Mouse (Mus musculus): ENCODE data around the gene Sirpa. TPM values are rescaled to one million over a fixed set of nuclear protein-coding genes. Genes with fewer than 3 reads are reported as not detected.

The Sirpa gene
- total RNA-seq (2021): 100 to 1,000 TPM; 289 to 299 TPM

GRCm38 (mm10) chr2:129592459-129593140, at the start of gene Sirpa:
Sirpa (plus strand) TSS chr2:129592835.
- peak; percentile 70 to 89 for DNase-seq (ENCODE audit: extremely low spot score in 1 of 2, low spot score in 2 of 2)
- intact Hi-C loops (cut with DNase I): loop anchor here (2.0 to 5.0 kb wide), 2 partner anchors 50 to 90 kb away; no protein-coding TSS in a partner anchor

DNA sequence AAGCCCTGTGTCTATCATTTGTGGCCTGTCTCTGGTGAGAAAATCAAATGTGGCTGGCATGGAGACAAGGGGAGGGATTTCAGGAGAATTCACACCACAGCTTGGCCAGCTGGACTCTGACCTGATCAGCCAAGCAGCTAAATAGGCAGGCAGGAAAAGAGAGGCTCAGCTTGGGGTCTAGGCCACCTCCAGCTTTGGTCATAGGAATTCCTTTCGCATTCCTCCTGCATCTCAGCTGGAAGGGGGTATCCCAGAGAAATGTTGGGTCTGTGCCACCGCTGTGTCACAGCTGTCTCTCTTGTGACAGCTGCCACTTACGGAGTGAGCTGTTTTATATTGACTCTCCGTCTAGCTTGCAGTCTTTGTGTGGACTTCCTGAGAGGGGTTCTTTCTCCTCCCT, 48.2 kb upstream of the Sirpa start:
- intact Hi-C loops (cut with DNase I): loop anchor here (5.0 kb wide), 1 partner anchor 48 kb away; the partner anchor contains the start of gene Sirpa

GRCm38 (mm10) chr2:129544919-129545318, 47.7 kb upstream of the Sirpa start:
- intact Hi-C loops (cut with DNase I): loop anchor here (5.0 kb wide), 1 partner anchor 47 kb away; the partner anchor contains the start of gene Sirpa
- DNase-seq (ENCODE audit: extremely low spot score in 1 of 2, low spot score in 2 of 2): no peak

More for the DNA sequence above, 48.2 kb upstream of the Sirpa start:
- no peak for DNase-seq (ENCODE audit: extremely low spot score in 1 of 2, low spot score in 2 of 2)

GRCm38 (mm10) chr2:129545596-129545995, 47.0 kb upstream of the Sirpa start:
- DNase-seq (ENCODE audit: extremely low spot score in 1 of 2, low spot score in 2 of 2): no peak
- intact Hi-C loops (cut with DNase I): no loop called here

DNA sequence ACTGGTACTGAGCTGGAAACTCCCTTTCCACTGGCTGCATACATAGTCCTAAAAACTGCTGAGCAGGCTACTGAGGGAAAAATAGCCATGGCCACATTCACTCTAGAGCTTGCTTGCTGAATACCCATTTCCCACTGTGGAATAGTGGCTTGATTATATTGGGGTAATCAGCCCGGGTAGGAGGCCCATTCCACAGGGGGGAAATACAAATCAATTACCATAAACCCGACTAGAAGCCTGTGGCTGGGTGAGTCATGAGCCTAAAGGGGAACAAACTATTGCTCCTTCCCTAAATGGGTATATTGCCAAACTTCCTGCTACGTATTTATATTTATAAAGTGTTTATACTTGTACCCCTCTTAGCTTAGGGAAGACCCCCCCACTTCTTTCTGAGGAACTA, 45.9 kb upstream of the Sirpa start:
- DNase-seq (ENCODE audit: extremely low spot score in 1 of 2, low spot score in 2 of 2): no peak

DNA sequence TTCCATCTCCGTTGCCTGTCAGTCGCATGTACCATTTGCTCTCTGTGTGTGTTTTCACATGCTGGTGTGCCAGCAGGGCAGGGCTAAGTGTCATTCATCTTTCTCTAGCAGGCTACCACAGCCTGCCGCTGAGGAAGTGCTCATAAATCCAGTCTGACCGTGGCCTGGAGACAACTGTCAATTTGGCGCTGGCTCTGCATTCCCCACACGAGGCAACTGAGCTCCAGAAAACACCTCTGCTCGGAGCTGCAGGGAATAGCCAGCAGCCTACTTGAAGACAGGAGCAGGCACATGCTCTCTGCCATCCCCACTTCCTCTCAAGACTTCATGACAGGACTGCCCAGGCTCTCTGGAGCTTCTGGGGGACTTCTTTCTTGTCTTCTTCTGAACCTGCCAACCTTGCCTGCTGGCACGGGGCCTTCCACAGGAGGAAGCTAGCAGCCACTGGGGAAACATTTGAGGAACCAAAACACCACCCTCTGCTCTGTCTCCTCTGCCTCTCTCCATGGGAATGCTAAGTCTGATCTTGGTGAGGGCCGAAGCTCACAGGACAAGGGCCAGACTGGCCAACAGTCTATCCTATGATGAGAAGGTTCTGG, 43.0 kb upstream of the Sirpa start:
- DNase-seq (ENCODE audit: extremely low spot score in 1 of 2, low spot score in 2 of 2): peak in 1 of 2 experiments; percentile 23
- intact Hi-C loops (cut with DNase I): no loop called here

More for the DNA sequence above, 45.9 kb upstream of the Sirpa start:
- intact Hi-C loops (cut with DNase I): no loop called here

GRCm38 (mm10) chr2:129550781-129551180, 41.9 kb upstream of the Sirpa start:
- intact Hi-C loops (cut with DNase I): no loop called here
- DNase-seq (ENCODE audit: extremely low spot score in 1 of 2, low spot score in 2 of 2): no peak

DNA sequence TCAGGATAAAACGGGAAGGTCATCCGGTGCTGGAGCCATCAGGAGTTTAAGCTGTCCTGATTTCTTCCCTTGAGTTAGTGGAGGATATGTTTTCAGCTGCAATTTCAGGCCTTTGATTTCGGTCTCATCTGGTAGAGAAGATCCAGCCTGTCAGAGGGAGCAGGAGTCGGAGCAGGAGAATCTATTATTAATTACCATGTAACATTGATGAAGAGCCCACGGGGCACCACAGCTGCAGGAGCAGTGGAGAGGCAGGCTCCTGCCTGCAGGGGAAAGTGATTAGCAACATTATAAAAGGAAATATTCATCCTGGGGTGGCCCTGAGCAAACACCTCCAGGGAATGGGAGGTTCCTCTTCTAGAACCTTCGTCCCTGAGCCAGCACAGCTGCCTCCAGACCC, 36.6 kb upstream of the Sirpa start:
- DNase-seq (ENCODE audit: extremely low spot score in 1 of 2, low spot score in 2 of 2): no peak
- intact Hi-C loops (cut with DNase I): no loop called here

GRCm38 (mm10) chr2:129558008-129558874, 34.4 kb upstream of the Sirpa start:
- intact Hi-C loops (cut with DNase I): no loop called here
- no peak for DNase-seq (ENCODE audit: extremely low spot score in 1 of 2, low spot score in 2 of 2)

- intact Hi-C loops (cut with DNase I): no loop called here
Measured at GRCm38 (mm10) chr2:129558875-129559219, 33.8 kb upstream of the Sirpa start.

DNA sequence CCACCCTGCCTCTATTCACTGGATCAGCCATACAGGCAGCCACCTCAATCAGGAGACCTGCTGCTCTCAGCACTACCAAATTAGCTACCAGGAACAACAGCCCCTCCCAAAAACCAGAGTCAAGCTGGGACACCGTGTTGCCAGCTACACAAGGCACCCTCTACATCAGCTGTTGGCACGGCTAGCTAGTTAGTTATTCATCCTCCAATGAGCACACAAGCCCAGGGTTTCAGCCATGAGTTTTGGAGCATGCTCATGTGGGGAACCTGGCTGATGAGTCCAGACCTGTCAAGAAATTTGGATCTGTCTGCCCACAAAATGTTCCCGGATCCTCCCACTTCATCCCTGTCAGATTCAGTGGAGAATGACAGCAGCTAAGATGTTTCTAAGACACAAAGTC, 30.8 kb upstream of the Sirpa start:
- DNase-seq (ENCODE audit: extremely low spot score in 1 of 2, low spot score in 2 of 2): no peak
- intact Hi-C loops (cut with DNase I): no loop called here

More at GRCm38 (mm10) chr2:129558875-129559219, 33.8 kb upstream of the Sirpa start:
- DNase-seq (ENCODE audit: extremely low spot score in 1 of 2, low spot score in 2 of 2): no peak

DNA sequence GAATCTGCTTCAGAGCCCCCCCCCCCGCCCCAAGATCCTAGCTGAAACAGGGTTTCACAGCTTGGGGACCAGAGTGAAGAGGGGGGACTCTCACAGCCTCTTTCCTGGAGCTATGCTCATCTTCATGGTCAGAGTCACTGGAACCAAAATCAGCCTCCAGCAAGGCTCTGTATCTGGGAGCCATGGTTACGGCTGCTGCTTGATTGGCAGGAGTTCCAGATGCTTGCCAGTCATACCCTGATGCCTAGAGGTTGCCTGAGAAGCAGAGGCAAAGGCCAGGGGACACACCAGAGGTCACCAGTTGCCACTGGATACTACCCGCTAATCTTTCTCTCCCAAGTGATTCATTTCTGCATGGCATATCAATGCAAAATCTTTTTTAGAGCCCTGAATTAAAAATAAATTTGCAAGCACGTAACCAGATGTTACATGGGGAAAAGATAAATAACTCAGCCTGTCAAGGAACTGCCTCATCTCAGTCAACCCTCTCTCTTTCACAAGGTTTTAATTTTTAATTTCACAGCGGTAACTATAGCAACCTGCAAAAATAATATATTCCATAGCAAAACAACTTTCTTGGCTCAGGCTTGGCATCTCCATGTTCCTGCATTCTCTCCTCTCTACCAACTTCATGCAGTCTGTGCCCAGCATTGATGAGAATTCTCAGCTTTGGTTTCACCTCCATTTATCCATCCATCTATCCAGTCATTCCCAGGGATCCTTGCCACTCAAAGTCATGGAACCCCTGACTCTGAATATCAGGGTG, 28.5 kb upstream of the Sirpa start:
- peak in 1 of 2 experiments; percentile 47 for DNase-seq (ENCODE audit: extremely low spot score in 1 of 2, low spot score in 2 of 2)

DNA sequence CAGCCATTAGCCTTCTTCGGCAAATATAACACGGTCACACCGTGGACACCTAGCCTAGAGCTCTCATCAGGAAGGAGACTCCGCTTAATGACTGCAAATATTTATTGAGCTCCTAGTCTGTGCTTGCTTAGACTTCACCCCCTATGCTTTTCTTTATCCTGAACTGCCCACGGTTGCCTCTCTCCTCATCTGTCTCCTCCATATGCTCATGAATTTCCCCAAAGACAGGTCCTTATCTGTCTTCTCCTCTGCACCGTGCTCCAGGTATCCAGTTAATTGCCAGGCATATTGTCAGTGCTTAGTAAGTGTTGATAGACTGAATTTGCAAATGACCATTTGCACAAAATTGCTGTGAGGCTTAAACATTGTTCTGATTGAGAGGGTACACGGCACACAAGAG, 23.5 kb upstream of the Sirpa start:
- DNase-seq (ENCODE audit: extremely low spot score in 1 of 2, low spot score in 2 of 2): no peak
- intact Hi-C loops (cut with DNase I): no loop called here

More for the DNA sequence above, 28.5 kb upstream of the Sirpa start:
- intact Hi-C loops (cut with DNase I): no loop called here

GRCm38 (mm10) chr2:129569556-129569955, 23.1 kb upstream of the Sirpa start:
- intact Hi-C loops (cut with DNase I): no loop called here
- DNase-seq (ENCODE audit: extremely low spot score in 1 of 2, low spot score in 2 of 2): no peak

DNA sequence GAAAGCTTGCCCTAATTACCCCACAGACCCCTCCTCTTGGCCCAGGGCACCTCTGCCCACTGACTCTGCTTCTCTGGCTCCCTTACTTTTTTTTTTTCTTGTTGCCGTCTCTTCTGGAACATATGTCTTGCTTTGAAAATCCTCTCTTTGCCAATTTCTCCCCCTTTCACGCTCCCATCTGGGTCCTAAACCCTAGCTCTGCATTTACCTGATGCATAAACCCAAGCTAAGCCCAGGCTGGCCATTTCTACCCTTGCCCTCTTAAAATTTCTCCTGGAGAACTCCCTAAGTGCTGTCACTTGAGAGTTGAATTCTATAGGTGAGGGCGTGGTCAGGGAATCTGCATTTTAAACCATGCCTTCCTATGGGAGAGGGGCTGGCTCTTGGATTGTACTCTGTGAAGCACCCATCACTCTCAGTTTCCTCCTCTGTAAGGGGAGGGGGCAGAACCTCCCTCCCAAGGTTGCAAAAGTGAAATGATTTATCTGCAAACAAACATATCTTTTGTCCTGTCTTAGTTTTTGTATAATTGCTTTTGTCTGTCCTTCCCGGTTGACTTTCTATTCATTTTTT, 18.8 kb upstream of the Sirpa start:
- DNase-seq (ENCODE audit: extremely low spot score in 1 of 2, low spot score in 2 of 2): no peak

GRCm38 (mm10) chr2:129574395-129575046, 18.1 kb upstream of the Sirpa start:
- intact Hi-C loops (cut with DNase I): no loop called here
- DNase-seq (ENCODE audit: extremely low spot score in 1 of 2, low spot score in 2 of 2): peak; percentile 68

More for the DNA sequence above, 18.8 kb upstream of the Sirpa start:
- intact Hi-C loops (cut with DNase I): no loop called here

GRCm38 (mm10) chr2:129575113-129575512, 17.5 kb upstream of the Sirpa start:
- intact Hi-C loops (cut with DNase I): no loop called here
- no peak for DNase-seq (ENCODE audit: extremely low spot score in 1 of 2, low spot score in 2 of 2)

Measured in left cerebral cortex, postnatal 10 days (tissue).